Mouse (Mus musculus): Measurements from ENCODE around the gene Zbtb8b. TPM values are rescaled to one million over a fixed set of nuclear protein-coding genes. Genes with fewer than 3 reads are reported as not detected.

Zbtb8b gene
- polyA plus RNA-seq, 1 experiment from 2014 or later = 15.9 TPM

DNA sequence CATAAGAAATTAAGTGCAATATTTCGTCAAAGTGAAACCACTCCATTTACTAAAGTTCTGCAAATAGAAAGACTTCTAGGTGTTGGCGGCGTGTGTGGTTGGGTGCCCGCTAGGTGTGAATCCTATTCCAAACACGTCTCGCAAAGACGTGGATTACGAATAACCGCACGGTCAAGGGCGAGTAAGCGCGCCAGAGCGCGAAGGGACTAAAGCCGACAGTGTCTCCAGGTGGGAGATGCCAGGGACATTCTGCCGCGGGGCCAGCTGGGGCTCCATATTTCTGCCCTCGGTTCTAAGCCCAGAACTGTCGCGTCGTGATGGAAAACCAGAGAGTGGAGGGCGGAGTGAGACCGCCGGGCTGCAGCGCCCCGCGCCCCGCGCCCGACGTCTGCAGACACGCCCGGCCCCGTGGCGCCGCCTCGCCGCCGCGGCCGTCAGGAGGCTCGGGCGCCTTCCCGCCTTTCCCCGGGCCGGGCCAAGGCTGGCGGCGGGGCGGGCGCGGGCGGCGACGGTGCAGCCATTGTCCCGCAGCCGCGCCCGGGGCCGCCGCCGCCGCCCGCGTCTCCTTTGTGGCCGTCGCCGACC lies 63.6 kb downstream of the Zbtb8b start:
- H3K4me3 ChIP-seq (replicated peaks; ENCODE audit: low read depth, low read length) = peak overlapping the region; percentile 68
- DNase-seq (peak; percentile 80), ATAC-seq (ENCODE audit: low FRiP score, low TSS enrichment) (peak; percentile 34; the same call in 1 of the 2 replicates)
- peak overlapping the region; percentile 91 for H3K9ac ChIP-seq (replicated peaks; ENCODE audit: low read length)
- H3K27me3 ChIP-seq (ENCODE audit: control insufficient read depth, insufficient read depth, low read length) = peaks cover 5% of the 10 kb centered on the region; the same call in 1 of the 2 replicates
- WGBS = under 1% methylated on average over 62 of the region's 68 CpGs
- peak overlapping the region; percentile 65 for H3K4me2 ChIP-seq (ENCODE audit: low read length)
- H3K9me3 ChIP-seq (ENCODE audit: control insufficient read depth, low read length) = no peaks in the 10 kb centered on the region
- H3K27ac ChIP-seq (replicated peaks; ENCODE audit: low read depth, low read length) = peak overlapping the region; percentile 92
- no peaks in the 10 kb centered on the region for H3K36me3 ChIP-seq (ENCODE audit: control insufficient read depth, insufficient read depth, low read length)
- 0 out of 2 replicates have a peak, but pooled peaks cover 12% of the 10 kb centered on the region for H3K4me1 ChIP-seq (ENCODE audit: control insufficient read depth, insufficient read depth, low read length)

DNA sequence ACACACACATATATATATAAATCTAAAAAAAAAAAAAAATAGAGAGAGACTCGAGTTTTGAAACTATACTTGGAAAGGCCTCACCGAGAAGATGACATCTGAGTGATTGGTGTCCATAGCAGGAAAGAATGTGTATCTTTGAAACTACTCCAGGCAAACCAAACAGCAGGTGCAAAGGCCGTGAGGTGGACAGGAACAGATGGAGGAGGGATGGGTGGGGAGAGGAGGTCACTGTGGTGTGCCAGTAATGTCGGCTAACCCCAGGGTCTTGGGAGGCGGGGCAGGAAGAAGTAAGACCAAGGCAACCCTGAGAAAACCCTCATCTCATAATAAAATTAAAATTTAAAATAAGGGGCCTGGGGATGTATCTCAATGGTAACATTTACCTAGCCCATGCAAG lies 64.8 kb downstream of the Zbtb8b start:
- H3K4me2 ChIP-seq (ENCODE audit: low read length) = peak overlapping the region; percentile 65

More for the DNA sequence above, 64.8 kb downstream of the Zbtb8b start:
- Histone ChIP-seq H3K9ac (replicated peaks; ENCODE audit: low read length) (no peak overlapping the region), H3K27ac (replicated peaks; ENCODE audit: low read depth, low read length) (no peak overlapping the region), H3K4me3 (replicated peaks; ENCODE audit: low read depth, low read length) (no peak overlapping the region), H3K36me3 (ENCODE audit: control insufficient read depth, insufficient read depth, low read length) (no peaks in the 10 kb centered on the region), H3K9me3 (ENCODE audit: control insufficient read depth, low read length) (no peaks in the 10 kb centered on the region), H3K27me3 (ENCODE audit: control insufficient read depth, insufficient read depth, low read length) (peaks cover 5% of the 10 kb centered on the region; the same call in 1 of the 2 replicates), H3K4me1 (ENCODE audit: control insufficient read depth, insufficient read depth, low read length) (0 out of 2 replicates have a peak, but pooled peaks cover 12% of the 10 kb centered on the region)
- DNase-seq (no peak), ATAC-seq (ENCODE audit: low FRiP score, low TSS enrichment) (no peak)
- 80% methylated on average over 5 of the region's 5 CpGs for WGBS

Other genes with a start within 250 kb of the Zbtb8b start
- 7.0 and 8.4 TPM in 2 replicates for gene C77080, start 179.4 kb downstream of the Zbtb8b start, polyA plus RNA-seq (2014; fragmentation: Nextera tagmentation; extraction: Ambion mirVana)
- 0.34 and 0.54 TPM in 2 replicates for gene Sync, start 153.2 kb downstream of the Zbtb8b start, polyA plus RNA-seq (2014; fragmentation: Nextera tagmentation; extraction: Ambion mirVana)
- gene Rbbp4, start 105.5 kb downstream of the Zbtb8b start, polyA plus RNA-seq (2014; fragmentation: Nextera tagmentation; extraction: Ambion mirVana) = 280 and 349 TPM in 2 replicates
- gene Zbtb8os, start 105.2 kb downstream of the Zbtb8b start, polyA plus RNA-seq (2014; fragmentation: Nextera tagmentation; extraction: Ambion mirVana) = 22.9 and 26.3 TPM in 2 replicates
- 12.4 and 13.3 TPM in 2 replicates for gene Zbtb8a, start 62.7 kb downstream of the Zbtb8b start, polyA plus RNA-seq (2014; fragmentation: Nextera tagmentation; extraction: Ambion mirVana)
- gene Bsdc1, start 20.7 kb upstream of the Zbtb8b start, polyA plus RNA-seq (2014; fragmentation: Nextera tagmentation; extraction: Ambion mirVana) = 31.4 and 35.7 TPM in 2 replicates
- 0.38 and 0.74 TPM in 2 replicates for gene Tssk3, start 50.2 kb upstream of the Zbtb8b start, polyA plus RNA-seq (2014; fragmentation: Nextera tagmentation; extraction: Ambion mirVana)
- 0.69 TPM in 1 of 2 replicates, not detected in the other for gene Fam229a, start 50.3 kb upstream of the Zbtb8b start, polyA plus RNA-seq (2014; fragmentation: Nextera tagmentation; extraction: Ambion mirVana)
- 1,591 and 1,713 TPM in 2 replicates for gene Marcksl1, start 72.7 kb upstream of the Zbtb8b start, polyA plus RNA-seq (2014; fragmentation: Nextera tagmentation; extraction: Ambion mirVana)
- 73.6 and 101 TPM in 2 replicates for gene Hdac1, start 101.9 kb upstream of the Zbtb8b start, polyA plus RNA-seq (2014; fragmentation: Nextera tagmentation; extraction: Ambion mirVana)
- gene Lck, start 132.8 kb upstream of the Zbtb8b start, polyA plus RNA-seq (2014; fragmentation: Nextera tagmentation; extraction: Ambion mirVana) = 9.0 and 13.6 TPM in 2 replicates
- 0.24 TPM in 1 of 2 replicates, not detected in the other for gene Fam167b, start 137.7 kb upstream of the Zbtb8b start, polyA plus RNA-seq (2014; fragmentation: Nextera tagmentation; extraction: Ambion mirVana)
- gene Eif3i, start 159.8 kb upstream of the Zbtb8b start, polyA plus RNA-seq (2014; fragmentation: Nextera tagmentation; extraction: Ambion mirVana) = 232 and 238 TPM in 2 replicates
- 181 and 186 TPM in 2 replicates for gene Tmem234, start 159.8 kb upstream of the Zbtb8b start, polyA plus RNA-seq (2014; fragmentation: Nextera tagmentation; extraction: Ambion mirVana)
- 2.9 and 4.4 TPM in 2 replicates for gene Dcdc2b, start 173.4 kb upstream of the Zbtb8b start, polyA plus RNA-seq (2014; fragmentation: Nextera tagmentation; extraction: Ambion mirVana)
- 25.0 and 28.0 TPM in 2 replicates for gene Iqcc, start 178.2 kb upstream of the Zbtb8b start, polyA plus RNA-seq (2014; fragmentation: Nextera tagmentation; extraction: Ambion mirVana)
- gene Ccdc28b, start 183.1 kb upstream of the Zbtb8b start, polyA plus RNA-seq (2014; fragmentation: Nextera tagmentation; extraction: Ambion mirVana) = 127 and 147 TPM in 2 replicates
- gene Txlna, start 200.2 kb upstream of the Zbtb8b start, polyA plus RNA-seq (2014; fragmentation: Nextera tagmentation; extraction: Ambion mirVana) = 37.4 and 64.1 TPM in 2 replicates
- gene Kpna6, start 231.9 kb upstream of the Zbtb8b start, polyA plus RNA-seq (2014; fragmentation: Nextera tagmentation; extraction: Ambion mirVana) = 16.2 and 17.1 TPM in 2 replicates

Measured in midbrain, embryonic 14.5 days (tissue).